Mouse (Mus musculus): ENCODE measurements around the gene Cox14.

The Cox14 gene

GRCm38 (mm10) chr15:99708176-99708575 lies 17.2 kb upstream of the Cox14 start:
- DNase-seq (ENCODE audit: low spot score in 2 of 2): no peak

DNA sequence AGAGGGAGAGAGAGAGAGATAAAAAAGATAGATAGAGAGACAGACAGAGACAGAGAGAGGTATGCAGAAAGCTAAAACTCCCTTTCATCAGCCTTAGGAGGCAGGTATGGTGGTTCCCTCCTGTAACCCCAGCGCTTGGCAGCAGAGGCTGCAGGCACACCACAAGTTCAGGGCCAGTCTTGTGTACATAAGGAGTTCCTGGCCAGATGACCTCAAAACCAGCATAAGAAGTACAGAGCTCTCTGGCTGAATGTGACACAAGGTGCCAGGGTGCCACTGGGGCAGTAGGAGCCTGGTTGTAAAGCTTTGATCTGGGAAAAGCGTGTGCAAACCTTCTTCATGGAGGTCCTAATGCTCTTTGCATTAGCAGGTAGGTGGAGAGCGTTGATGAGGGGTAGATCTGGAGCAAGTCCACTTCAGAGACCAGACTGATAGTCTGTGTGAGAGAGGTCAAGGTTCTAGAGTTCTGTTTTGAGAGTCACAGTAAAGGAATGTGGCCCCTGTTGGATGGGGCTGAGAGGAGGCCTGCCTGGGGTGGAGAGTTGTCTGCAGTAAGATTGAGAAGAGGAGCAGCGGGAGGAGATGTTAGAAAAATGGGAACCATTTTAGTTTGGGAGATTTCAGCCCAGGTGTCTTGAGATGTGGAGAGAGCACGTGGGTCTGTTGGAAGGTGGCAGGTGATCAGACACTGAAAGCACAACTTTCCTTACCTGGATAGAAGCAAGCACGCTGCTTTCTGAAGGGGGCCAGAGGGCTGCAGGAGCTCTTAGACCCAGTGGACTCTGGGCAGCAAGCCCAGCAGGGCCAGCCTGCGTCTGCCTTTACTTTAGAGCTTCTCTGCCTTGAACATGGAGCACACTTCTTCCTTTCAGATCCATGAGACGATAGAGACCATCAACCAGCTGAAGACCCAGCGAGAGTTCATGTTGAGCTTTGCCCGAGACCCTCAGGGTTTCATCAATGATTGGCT lies 14.9 kb upstream of the Cox14 start:
- DNase-seq (ENCODE audit: low spot score in 2 of 2): no peak

GRCm38 (mm10) chr15:99711491-99711890 lies 13.9 kb upstream of the Cox14 start:
- no peak for DNase-seq (ENCODE audit: low spot score in 2 of 2)

DNA sequence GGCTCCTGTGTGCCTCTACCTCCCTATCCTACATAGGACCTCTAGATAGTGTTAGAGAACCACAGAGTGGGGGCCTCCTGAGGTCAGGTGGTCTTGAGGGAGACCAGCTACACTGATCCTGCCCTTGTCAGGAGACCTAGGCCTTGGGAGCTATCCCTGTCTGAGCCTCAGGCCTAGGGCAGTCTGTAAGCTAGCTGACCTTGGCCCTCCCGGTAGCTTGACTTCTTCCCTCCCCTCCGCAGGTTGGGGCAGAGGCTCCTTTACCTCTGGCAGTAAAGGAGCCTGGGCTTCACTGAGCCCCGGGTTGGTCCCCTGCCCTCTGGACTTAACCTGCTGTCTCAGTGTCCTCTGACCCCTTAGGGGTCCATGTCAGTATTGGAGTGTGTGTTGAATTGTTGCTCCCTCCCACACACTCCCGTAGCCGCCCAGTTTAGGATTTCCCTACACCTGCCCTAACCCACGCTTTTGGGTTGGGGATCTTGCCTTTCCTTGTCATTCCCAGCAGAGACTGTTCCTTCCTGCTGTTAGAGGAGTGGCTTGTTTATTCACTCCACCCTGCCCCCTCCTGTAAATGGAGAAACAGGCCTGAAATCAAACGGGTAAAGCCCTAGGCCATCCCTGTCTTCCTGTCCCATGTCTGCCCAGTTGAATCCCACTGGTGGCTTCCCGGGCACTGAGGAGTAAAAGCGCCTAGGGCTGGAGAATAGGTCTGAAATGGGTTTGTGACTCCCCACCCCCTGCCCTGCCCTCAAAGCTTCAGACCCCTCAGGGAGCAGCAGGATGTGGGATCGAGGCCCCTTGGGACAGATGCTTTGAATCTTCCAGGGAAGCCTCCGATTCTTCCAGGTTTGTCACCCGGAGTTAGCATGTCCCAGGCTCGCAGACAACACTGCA lies 12.5 kb upstream of the Cox14 start:
- no peak for DNase-seq (ENCODE audit: low spot score in 2 of 2)

DNA sequence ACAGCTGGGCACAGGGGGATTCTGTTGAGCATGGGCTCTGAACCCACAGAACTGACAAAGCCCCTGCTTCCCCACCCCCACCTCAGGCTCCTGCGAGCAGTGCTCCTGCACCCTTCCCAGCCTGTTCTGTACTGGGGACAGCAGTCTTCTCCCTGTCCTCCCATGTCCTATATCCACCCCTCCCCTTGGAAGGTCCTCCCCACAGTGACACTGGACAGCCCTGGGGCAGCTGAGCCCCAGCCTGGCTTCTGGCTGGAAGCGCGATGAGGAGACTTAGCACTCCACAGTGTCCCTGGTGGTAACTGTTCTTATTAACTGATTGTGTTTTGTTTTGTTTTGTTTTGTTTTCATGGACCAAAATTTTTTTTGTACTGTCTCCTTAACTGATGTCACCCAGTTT lies 11.8 kb upstream of the Cox14 start:
- no peak for DNase-seq (ENCODE audit: low spot score in 2 of 2)

DNA sequence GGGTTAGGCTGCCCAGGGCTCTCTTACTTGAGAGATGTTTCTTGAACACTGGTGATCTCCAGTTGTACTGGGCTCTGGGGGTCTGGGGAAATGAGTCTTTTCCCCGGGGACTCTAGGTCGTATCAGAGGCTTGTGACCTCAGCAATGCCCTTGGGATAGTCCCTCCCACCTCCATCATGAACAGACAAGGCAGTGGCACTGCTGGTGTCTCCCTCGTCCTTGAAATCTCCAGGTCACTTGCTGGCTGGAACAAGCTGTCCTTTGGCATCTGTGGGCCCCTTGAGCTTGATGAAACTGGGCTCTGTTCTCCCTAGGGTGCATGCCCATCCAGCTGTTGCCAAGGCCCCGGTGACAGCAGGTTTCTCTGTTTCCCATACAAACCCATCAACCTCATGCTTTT lies 11.2 kb upstream of the Cox14 start:
- DNase-seq (ENCODE audit: low spot score in 2 of 2): no peak

DNA sequence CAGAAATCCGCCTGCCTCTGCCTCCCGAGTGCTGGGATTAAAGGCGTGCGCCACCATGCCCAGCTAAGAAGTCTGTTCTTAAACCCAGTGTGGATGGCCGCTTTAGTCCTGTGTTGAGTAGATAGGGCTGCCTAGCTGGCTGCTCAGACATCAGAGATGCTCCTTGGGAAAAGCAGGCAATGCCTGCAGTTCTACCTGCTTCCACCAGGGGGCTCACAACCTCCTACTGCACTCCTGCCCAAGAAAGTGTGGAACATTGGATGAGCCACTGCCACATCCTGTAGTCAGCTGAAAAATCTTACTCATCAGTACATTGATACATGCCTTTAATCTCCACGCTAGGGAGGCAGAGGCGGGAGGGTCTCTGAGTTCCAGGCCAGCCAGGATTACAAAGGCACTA lies 10.6 kb upstream of the Cox14 start:
- peak; percentile 72 to 79 for DNase-seq (ENCODE audit: low spot score in 2 of 2)

DNA sequence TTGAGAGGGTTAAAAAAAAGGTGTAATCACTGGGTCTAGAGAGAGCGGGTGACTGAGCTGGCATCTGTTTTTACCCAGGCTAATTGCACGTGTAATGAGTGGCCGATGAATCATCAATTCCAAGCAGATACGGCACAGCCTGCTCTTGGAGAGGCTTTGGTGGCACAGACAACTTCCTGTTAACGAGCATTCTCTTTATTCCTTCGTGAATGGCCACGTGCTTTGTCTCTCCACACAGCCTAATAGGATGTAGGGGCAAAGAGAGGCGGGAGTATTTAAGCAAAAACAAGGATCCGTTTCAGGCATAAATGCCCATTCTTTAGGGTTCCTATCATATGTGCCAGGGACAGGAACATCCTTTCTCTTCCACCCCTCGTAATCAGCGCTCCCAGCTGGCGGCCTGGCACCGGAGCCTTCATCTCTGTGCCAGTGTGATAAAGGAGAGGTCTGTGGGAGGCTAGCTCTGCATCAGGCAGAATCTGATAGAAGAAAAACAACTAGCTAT lies 10.0 kb upstream of the Cox14 start:
- peak in 1 of 2 experiments; percentile 57 for DNase-seq (ENCODE audit: low spot score in 2 of 2)

DNA sequence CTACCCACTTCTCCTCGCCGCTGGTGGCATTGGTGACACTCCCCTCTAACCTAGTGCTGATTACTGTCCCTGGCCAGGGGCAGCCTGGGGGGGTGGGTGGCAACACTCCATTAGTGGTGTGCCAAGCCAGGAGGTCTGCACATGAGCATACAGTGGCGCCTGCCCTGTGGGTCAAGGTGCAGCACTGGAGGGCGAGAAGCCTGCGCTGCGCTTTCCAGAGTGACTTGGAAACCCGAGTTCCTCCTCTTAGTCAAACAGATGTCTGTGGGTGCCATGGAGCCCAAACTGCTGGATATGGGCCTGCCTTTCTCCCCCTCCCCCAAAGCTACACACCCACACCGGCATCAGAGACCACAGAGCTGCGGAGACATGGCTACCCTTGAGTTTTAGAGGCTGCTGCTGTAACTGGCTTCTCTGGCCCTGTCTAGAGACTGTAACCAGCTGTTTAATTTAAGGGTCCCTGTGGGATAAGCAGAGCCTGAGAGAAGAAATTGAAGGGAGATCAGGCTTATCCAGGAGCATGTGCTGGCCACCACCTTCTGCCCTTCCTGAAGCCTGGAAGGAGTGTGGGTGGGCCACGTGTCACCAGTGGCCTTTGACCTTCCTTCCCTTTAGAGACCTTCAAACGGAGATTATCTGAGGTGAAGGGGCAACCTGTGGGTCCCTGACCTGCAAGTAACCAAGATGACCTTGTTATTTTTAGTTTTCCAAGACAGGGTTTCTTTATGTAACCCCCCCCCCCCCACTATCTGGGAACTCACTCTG lies 9.3 kb upstream of the Cox14 start:
- no peak for DNase-seq (ENCODE audit: low spot score in 2 of 2)

GRCm38 (mm10) chr15:99716814-99717213 lies 8.6 kb upstream of the Cox14 start:
- no peak for DNase-seq (ENCODE audit: low spot score in 2 of 2)

- DNase-seq (ENCODE audit: low spot score in 2 of 2): peak in 1 of 2 experiments; percentile 49
Observed at GRCm38 (mm10) chr15:99717386-99718334, 7.8 kb upstream of the Cox14 start, which contains the start of gene Gpd1. Gene Gpd1 (plus strand): TSS chr15:99717515.

- DNase-seq (ENCODE audit: low spot score in 2 of 2): no peak
Observed at GRCm38 (mm10) chr15:99718461-99719021, 6.9 kb upstream of the Cox14 start.

DNA sequence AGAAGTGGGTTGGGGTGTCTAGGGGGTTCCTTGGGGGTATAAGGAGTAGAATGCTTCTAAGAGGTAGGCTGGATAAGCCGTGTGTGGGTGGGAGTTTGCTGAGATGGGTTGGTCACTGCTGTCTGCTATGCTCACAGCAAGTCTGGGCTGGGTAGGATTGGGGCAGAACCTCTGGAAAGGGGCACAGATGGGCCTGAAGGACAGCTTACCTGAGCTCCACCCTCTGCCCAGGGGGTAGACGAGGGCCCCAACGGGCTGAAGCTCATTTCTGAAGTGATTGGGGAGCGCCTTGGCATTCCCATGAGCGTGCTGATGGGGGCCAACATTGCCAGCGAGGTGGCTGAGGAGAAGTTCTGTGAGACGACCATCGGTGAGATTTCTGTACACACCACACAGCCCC lies 5.6 kb upstream of the Cox14 start:
- DNase-seq (ENCODE audit: low spot score in 2 of 2): no peak

DNA sequence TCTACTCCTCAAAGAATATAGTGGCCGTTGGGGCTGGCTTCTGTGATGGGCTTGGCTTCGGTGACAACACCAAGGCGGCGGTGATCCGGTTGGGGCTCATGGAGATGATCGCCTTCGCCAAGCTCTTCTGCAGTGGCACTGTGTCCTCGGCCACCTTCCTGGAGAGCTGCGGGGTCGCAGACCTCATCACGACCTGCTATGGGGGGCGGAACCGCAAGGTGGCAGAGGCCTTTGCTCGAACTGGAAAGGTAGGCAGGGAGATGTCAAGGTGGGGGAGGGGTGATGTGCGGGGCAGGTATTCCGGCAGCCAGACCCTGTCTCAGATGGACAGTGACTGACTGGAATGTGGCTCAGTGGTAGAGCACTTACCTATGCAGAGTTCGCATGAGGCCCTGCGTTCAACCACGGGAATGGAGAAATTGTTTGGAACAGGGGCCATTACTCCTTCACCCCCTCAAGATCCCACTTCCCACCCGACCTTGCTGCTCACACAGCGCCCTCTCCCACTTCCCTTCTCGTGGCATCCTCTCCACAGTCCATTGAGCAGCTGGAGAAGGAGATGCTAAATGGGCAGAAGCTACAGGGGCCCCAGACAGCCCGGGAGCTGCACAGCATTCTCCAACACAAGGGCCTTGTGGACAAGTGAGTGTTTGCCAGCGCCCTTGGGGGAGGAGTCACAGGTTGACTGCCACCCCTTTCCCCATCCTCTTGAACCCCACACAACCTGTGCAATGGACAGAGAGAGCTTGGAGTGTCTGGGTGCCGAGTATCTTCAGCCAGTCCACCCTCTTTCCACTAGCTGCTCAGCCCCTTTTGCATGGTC lies 3.3 kb upstream of the Cox14 start:
- DNase-seq (ENCODE audit: low spot score in 2 of 2): no peak

GRCm38 (mm10) chr15:99723120-99723514 lies 2.3 kb upstream of the Cox14 start:
- DNase-seq (ENCODE audit: low spot score in 2 of 2): no peak

DNA sequence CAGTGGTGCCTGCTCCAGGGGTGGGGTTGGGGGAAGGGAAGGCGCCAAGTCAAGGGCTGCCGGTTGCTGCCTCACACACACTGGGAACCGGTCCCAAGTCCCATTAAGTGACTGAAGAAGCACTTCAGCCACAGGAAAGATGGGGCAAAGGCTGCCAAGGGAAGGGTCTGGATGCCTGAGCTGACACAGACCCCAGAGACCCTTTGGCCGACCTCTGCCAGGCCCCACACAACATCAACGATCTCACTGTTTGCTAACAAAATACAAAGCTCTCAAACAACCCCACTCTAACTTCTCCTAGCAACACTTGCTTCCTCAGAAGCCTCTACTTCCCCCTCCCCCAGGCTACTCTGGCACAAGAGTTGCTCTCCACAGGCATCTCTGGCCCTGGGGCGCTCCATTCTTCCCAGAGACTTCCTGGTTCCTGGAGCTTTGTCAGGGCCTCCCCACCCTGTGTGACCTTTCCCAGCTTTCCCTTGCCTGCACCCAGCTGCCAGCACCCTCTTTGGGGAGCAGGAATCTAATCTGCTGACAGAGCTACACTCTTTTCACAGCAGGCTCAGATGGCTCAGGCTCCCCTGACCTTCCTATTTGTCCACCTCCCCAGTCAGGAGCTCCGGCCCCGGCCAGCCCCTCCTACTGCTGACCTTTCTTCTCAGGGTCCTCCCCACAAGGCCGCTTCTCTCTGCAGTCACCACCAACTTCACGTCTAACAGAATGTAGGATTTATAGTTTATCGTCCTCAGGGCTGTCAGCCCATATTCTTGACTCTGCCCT lies 1.7 kb upstream of the Cox14 start:
- peak in 1 of 2 experiments; percentile 44 for DNase-seq (ENCODE audit: low spot score in 2 of 2)

DNA sequence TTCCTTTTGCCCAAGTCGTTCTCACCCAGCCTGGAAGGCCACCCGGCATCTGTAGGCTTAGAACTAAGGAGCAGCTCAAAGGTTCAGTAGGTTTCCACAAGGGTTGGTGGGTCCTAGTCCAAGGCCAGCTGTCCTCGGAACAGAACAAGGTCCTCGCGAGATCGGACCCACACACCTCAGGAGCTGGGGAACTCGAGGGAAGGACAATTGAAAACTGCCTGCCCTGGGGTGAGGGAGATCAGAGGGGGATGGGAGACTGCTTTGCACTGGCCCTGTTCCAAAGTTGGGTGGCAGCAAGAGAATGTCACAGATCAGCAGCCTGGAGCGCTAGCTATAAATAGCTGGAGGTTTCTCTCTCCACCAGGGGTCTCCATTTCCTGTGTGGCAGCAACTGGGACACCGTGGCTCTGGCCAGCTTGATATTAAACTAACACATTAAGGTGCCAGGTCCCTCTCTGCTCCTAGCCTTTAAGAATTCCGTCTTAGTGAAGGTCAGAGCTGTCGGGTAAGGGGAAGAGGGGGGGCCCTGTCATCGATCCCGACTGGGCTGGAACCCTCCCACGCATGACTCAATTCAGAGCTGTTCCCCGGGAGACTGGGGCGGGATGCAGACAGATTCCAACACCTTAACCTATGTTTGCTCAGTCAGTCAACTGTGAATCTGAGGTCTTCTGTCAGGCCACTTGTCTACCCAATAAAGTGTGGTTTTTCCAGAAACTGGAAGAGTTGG lies 961 bp upstream of the Cox14 start:
- peak; percentile 52 to 61 for DNase-seq (ENCODE audit: low spot score in 2 of 2)

DNA sequence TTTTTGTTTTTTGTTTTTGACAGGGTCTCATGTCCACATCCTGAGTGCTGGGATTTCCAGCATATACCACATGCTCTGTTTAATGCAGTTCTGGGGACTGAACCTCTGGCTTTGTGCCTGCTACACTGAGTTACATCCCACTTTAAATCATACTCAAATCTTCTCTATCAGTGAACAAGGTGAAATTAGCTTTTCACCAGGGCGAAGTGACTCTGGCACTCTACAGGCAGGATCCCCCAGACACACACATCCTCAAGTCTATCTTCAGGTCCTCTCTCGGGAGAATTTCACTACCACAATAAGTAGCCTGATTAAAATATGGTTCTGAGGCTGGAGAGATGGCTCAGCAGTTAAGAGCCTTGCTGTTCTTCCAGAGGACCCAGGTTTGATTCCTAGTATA lies 1.1 kb downstream of the Cox14 start:
- DNase-seq (ENCODE audit: low spot score in 2 of 2): no peak

Measured in frontal cortex, postnatal 25 days (tissue).